Mouse (Mus musculus): ENCODE results near the gene Klhl10. TPM values are rescaled to one million over a fixed set of nuclear protein-coding genes. Genes with fewer than 3 reads are reported as not detected.

Klhl10 gene
- polyA plus RNA-seq, 1 experiment: 0.90 TPM

DNA sequence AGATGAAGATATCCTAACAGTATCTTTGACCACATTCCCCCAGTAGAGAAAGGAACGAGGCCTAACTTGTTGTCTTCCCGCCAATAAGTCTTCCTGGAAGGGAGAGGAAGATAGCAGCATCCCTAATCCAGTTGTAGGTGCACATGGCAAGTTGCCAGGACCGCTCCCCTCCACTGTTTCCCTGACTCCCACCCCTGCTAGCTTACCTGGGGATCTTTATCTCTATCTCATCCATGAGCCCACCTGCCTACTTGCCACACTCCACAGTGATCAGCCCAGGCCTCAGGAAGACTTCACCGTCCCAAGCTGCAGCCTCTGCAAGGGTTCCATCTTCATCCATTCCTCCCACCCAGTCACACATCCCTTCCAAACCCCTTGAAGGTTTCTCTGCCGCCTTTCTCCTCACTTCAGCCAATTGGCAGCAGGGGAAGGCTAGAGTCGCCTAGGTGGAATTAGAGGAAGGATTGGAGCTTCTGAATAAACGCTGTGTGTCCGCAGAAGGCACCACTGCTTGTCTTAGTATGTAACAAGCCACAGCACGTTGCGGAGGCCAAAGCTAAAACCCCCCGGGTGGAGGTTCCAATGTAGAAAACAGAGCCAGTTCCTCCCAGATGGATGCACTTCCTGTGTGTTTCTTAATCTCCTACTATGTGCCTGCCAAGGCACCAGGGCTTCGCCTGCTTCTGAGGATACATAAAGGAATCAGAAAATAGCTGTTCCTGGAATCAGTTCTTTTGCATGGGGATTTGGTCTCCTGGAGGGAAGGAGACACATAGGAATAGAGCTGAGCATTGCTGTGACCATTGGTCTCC, 41.8 kb upstream of the Klhl10 start:
- Histone ChIP-seq H3K27me3 (ENCODE audit: control insufficient read depth, insufficient read depth, low read length, poor library complexity, severe bottlenecking) (no peaks in the 10 kb centered on the region), H3K9ac (ENCODE audit: low read depth, poor library complexity, severe bottlenecking) (no peak overlapping the region), H3K4me3 (ENCODE audit: low read depth, low read length) (no peak overlapping the region), H3K9me3 (replicated peaks; ENCODE audit: control insufficient read depth, insufficient read depth, low read length, poor library complexity, severe bottlenecking) (no peaks in the 10 kb centered on the region), H3K27ac (ENCODE audit: insufficient read depth, low read length) (no peak overlapping the region), H3K4me1 (ENCODE audit: control insufficient read depth, insufficient read depth, low read length) (peaks cover 3% of the 10 kb centered on the region), H3K36me3 (ENCODE audit: control insufficient read depth, insufficient read depth, low read length, poor library complexity, severe bottlenecking) (no peaks in the 10 kb centered on the region)
- TF ChIP-seq EP300 (IDR thresholded peaks at IDR 0.05; ENCODE audit: insufficient read depth, low read depth, low read length) (no peak), POLR2A (IDR thresholded peaks at IDR 0.05; ENCODE audit: insufficient read depth, low read length) (no peak), CTCF (IDR thresholded peaks at IDR 0.05; ENCODE audit: low read depth, low read length) (no peak)

- H3K9ac ChIP-seq (ENCODE audit: low read depth, poor library complexity, severe bottlenecking): no peak overlapping the region
- no peak overlapping the region for H3K27ac ChIP-seq (ENCODE audit: insufficient read depth, low read length)
- no peaks in the 10 kb centered on the region for H3K36me3 ChIP-seq (ENCODE audit: control insufficient read depth, insufficient read depth, low read length, poor library complexity, severe bottlenecking)
- H3K4me1 ChIP-seq (ENCODE audit: control insufficient read depth, insufficient read depth, low read length): peaks cover 3% of the 10 kb centered on the region
- H3K9me3 ChIP-seq (replicated peaks; ENCODE audit: control insufficient read depth, insufficient read depth, low read length, poor library complexity, severe bottlenecking): no peaks in the 10 kb centered on the region
- no peak overlapping the region for H3K4me3 ChIP-seq (ENCODE audit: low read depth, low read length)
- no peaks in the 10 kb centered on the region for H3K27me3 ChIP-seq (ENCODE audit: control insufficient read depth, insufficient read depth, low read length, poor library complexity, severe bottlenecking)
- TF ChIP-seq EP300 (IDR thresholded peaks at IDR 0.05; ENCODE audit: insufficient read depth, low read depth, low read length) (no peak), CTCF (IDR thresholded peaks at IDR 0.05; ENCODE audit: low read depth, low read length) (no peak), POLR2A (IDR thresholded peaks at IDR 0.05; ENCODE audit: insufficient read depth, low read length) (no peak)
Measured at GRCm38 (mm10) chr11:100400842-100401241, 40.9 kb upstream of the Klhl10 start.

GRCm38 (mm10) chr11:100402240-100402639, 39.5 kb upstream of the Klhl10 start:
- peaks cover 3% of the 10 kb centered on the region for H3K4me1 ChIP-seq (ENCODE audit: control insufficient read depth, insufficient read depth, low read length)
- no peak overlapping the region for H3K9ac ChIP-seq (ENCODE audit: low read depth, poor library complexity, severe bottlenecking)
- H3K27ac ChIP-seq (ENCODE audit: insufficient read depth, low read length): no peak overlapping the region
- H3K9me3 ChIP-seq (replicated peaks; ENCODE audit: control insufficient read depth, insufficient read depth, low read length, poor library complexity, severe bottlenecking): no peaks in the 10 kb centered on the region
- H3K36me3 ChIP-seq (ENCODE audit: control insufficient read depth, insufficient read depth, low read length, poor library complexity, severe bottlenecking): no peaks in the 10 kb centered on the region
- TF ChIP-seq EP300 (IDR thresholded peaks at IDR 0.05; ENCODE audit: insufficient read depth, low read depth, low read length) (no peak), CTCF (IDR thresholded peaks at IDR 0.05; ENCODE audit: low read depth, low read length) (no peak), POLR2A (IDR thresholded peaks at IDR 0.05; ENCODE audit: insufficient read depth, low read length) (no peak)
- no peak overlapping the region for H3K4me3 ChIP-seq (ENCODE audit: low read depth, low read length)
- H3K27me3 ChIP-seq (ENCODE audit: control insufficient read depth, insufficient read depth, low read length, poor library complexity, severe bottlenecking): no peaks in the 10 kb centered on the region

DNA sequence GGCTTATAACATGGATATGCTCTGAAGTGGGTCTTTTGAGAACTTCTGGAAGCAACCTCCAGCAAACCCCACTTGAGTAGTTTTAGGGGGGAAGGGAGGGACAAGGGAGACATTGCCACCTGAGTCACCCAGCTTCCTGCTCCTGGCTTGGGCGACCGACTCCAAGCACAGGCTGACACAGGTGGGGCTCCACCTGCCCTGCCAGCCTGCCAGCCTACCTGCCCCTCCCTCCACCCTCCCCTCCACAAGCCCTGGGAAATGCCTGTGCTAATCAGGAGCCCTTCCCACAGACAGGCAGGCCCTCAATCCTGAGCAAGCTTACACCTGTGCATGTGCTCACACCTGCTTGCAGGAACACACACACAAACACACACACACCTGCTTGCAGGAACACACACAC, 39.0 kb upstream of the Klhl10 start:
- no peaks in the 10 kb centered on the region for H3K9me3 ChIP-seq (replicated peaks; ENCODE audit: control insufficient read depth, insufficient read depth, low read length, poor library complexity, severe bottlenecking)
- TF ChIP-seq EP300 (IDR thresholded peaks at IDR 0.05; ENCODE audit: insufficient read depth, low read depth, low read length) (no peak), CTCF (IDR thresholded peaks at IDR 0.05; ENCODE audit: low read depth, low read length) (no peak)
- no peak overlapping the region for H3K9ac ChIP-seq (ENCODE audit: low read depth, poor library complexity, severe bottlenecking)
- no peak overlapping the region for H3K27ac ChIP-seq (ENCODE audit: insufficient read depth, low read length)
- H3K4me1 ChIP-seq (ENCODE audit: control insufficient read depth, insufficient read depth, low read length): peaks cover 3% of the 10 kb centered on the region
- H3K4me3 ChIP-seq (ENCODE audit: low read depth, low read length): no peak overlapping the region
- H3K27me3 ChIP-seq (ENCODE audit: control insufficient read depth, insufficient read depth, low read length, poor library complexity, severe bottlenecking): no peaks in the 10 kb centered on the region
- no peaks in the 10 kb centered on the region for H3K36me3 ChIP-seq (ENCODE audit: control insufficient read depth, insufficient read depth, low read length, poor library complexity, severe bottlenecking)

DNA sequence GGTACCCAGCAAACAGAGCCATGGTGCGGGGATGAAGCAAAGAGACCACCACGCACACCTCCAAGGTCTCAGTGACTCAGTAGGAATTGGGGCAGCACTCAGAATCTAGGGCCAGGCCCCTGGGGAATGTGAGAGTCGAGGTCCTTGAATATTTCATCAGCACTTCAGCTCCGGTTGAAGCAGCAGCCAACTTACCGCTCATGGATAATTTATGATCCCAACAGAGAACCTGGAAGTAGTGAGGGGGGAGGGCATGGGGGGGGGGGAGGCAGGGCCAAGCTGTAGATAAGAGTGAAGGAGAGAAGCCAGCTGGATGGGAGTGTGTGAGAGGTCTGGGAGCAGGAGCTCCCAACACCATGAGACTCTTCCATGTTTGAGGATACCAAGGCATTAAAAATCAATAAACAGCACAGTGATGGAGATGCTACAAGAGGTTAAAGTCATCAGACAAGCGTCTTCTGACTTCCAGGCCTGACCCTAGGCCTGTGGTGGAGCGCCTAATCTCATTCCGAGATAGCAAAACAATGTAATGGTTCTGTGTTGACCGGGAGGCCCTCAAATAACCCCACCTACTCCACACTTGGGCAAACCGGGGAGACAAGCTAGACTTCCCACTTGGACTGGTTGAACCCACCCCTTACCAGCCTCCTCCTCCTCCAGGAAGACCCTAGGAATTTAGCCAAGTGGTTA, 38.1 kb upstream of the Klhl10 start:
- no peak overlapping the region for H3K9ac ChIP-seq (ENCODE audit: low read depth, poor library complexity, severe bottlenecking)
- H3K4me3 ChIP-seq (ENCODE audit: low read depth, low read length): no peak overlapping the region
- H3K4me1 ChIP-seq (ENCODE audit: control insufficient read depth, insufficient read depth, low read length): peaks cover under 1% of the 10 kb centered on the region
- TF ChIP-seq POLR2A (IDR thresholded peaks at IDR 0.05; ENCODE audit: insufficient read depth, low read length) (no peak), CTCF (IDR thresholded peaks at IDR 0.05; ENCODE audit: low read depth, low read length) (no peak), EP300 (IDR thresholded peaks at IDR 0.05; ENCODE audit: insufficient read depth, low read depth, low read length) (no peak)
- no peaks in the 10 kb centered on the region for H3K9me3 ChIP-seq (replicated peaks; ENCODE audit: control insufficient read depth, insufficient read depth, low read length, poor library complexity, severe bottlenecking)
- H3K36me3 ChIP-seq (ENCODE audit: control insufficient read depth, insufficient read depth, low read length, poor library complexity, severe bottlenecking): no peaks in the 10 kb centered on the region
- no peak overlapping the region for H3K27ac ChIP-seq (ENCODE audit: insufficient read depth, low read length)
- no peaks in the 10 kb centered on the region for H3K27me3 ChIP-seq (ENCODE audit: control insufficient read depth, insufficient read depth, low read length, poor library complexity, severe bottlenecking)

Measured in ES-Bruce4 (cell line).